Mouse (Mus musculus) testis, adult 2 months (tissue): Measurements from ENCODE around the gene Rnf11.

ENCODE experiments used
- CTCF ChIP-seq: fragments of 200-500 bp; IDR thresholded peaks from 2 replicates; pipeline ENCODE4 v1.5.1; 2012; ENCODE audit warnings: low read depth, mild to moderate bottlenecking, inconsistent platforms, low read length, moderate library complexity; ENCODE audit not compliant: control insufficient read depth, insufficient read depth, insufficient replicate concordance
- POLR2A ChIP-seq: fragments of 200-500 bp; IDR thresholded peaks from 2 replicates; pipeline ENCODE4 v1.6.1; 2012; ENCODE audit warnings: low read depth, mild to moderate bottlenecking, inconsistent platforms, low read length, moderate library complexity; ENCODE audit not compliant: control insufficient read depth

DNA sequence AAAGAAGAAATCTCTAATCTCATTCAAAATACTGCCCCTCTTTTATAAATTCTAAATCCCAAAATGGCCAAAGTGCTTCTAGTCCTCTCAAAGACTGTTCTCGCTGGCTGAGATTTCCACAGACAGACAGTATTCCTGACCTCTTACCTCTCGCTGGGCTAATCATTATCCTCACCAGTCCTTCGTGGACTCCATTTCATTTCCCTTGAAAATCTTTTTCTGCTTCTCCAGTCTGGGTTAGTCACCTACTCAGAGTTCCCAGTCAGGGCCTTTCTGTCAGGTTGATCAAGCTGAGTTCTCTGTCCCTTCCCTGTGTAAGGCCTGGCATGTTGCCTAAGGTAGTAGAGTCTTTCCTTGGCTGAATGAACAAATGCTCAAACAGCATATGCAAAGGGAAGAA, 7.1 kb downstream of the Rnf11 start:
- TF ChIP-seq POLR2A, result no peak
- no peak for TF ChIP-seq CTCF
